Mouse (Mus musculus): ENCODE measurements around the gene Tmem123. TPM values are rescaled to one million over a fixed set of nuclear protein-coding genes. Genes with fewer than 3 reads are reported as not detected.

The Tmem123 gene
- 93.6 and 94.8 TPM in 2 replicates for polyA plus RNA-seq (2015; fragmentation: Nextera tagmentation; extraction: Ambion mirVana)

DNA sequence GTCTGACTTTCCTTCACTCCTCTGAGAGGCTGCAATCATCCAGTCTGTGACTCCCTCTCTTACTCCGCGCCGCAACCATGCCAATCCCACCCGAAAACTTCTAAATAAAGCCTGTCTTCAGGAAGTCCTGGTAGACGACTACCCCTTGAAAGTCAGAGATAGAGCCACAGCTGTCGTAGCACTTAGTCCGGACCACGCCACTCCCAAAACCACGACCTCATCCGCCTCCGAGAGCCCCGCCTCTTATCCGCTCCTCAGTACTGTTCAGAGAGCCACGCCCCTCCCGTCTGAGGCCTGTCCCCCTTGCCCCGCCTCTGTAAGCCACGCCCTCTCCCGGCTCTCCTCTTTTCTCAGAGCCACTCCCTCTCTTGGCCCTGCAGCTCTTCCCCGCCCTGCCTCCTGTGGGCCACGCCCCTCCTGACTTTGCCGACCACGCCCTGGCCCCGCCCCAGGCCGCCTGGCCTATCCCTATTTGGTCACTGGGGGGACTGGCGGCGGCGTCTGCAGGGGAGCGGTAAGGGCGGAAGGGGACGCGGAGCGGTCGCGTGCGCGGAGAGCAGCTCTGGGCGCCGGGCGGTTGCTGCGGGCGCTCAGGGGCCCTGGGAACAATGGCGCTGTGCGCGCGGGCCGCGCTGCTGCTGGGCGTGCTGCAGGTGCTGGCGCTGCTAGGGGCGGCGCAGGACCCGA lies at the start of gene Tmem123:
Gene Tmem123 (plus strand): TSS at position 428 of the 687 bp plus-strand sequence.
- Histone ChIP-seq H3K4me1 (peaks cover 21% of the 10 kb centered on the region), H3K4me3 (replicated peaks) (peak within 1 kb of the TSS; percentile 76), H3K27ac (peak within 1 kb of the TSS; percentile 88), H3K4me2 (peak within 1 kb of the TSS; percentile 71), H3K9ac (peak within 1 kb of the TSS; percentile 77), H3K27me3 (peaks cover 5% of the 10 kb centered on the region; the same call in 1 of the 2 replicates), H3K9me3 (replicated peaks) (peaks cover 4% of the 10 kb centered on the region; the same call in 1 of the 2 replicates), H3K36me3 (peaks cover 9% of the 10 kb centered on the region)
- under 1% methylated on average over 52 of the region's 52 CpGs for WGBS
- peak; percentile 98 for ATAC-seq (replicated peaks; ENCODE audit: low FRiP score)

- no peak overlapping the region for H3K4me3 ChIP-seq (replicated peaks)
- H3K4me2 ChIP-seq: no peak overlapping the region
- H3K9me3 ChIP-seq (replicated peaks): no peaks in the 10 kb centered on the region
- peak; percentile 43; the same call in 1 of the 2 replicates for ATAC-seq (replicated peaks; ENCODE audit: low FRiP score)
- no peaks in the 10 kb centered on the region for H3K36me3 ChIP-seq
- no peaks in the 10 kb centered on the region for H3K27me3 ChIP-seq
- no peak overlapping the region for H3K27ac ChIP-seq
- H3K9ac ChIP-seq: no peak overlapping the region
- 0 out of 2 replicates have a peak, but pooled peaks cover 4% of the 10 kb centered on the region for H3K4me1 ChIP-seq
- WGBS: 41% methylated on average over 4 of the region's 4 CpGs
Observed at GRCm38 (mm10) chr9:7714062-7714907, 49.6 kb upstream of the Tmem123 start.

- Histone ChIP-seq H3K4me1 (0 out of 2 replicates have a peak, but pooled peaks cover 4% of the 10 kb centered on the region), H3K36me3 (no peaks in the 10 kb centered on the region), H3K27ac (no peak overlapping the region), H3K9me3 (replicated peaks) (no peaks in the 10 kb centered on the region), H3K4me2 (no peak overlapping the region), H3K27me3 (no peaks in the 10 kb centered on the region), H3K9ac (no peak overlapping the region), H3K4me3 (replicated peaks) (no peak overlapping the region)
- 75% methylated on average over 2 of the region's 2 CpGs for WGBS
- ATAC-seq (replicated peaks; ENCODE audit: low FRiP score): 0 out of 2 replicates have a peak, but pooled peaks have one; percentile 36
Observed at GRCm38 (mm10) chr9:7714908-7715175, 49.0 kb upstream of the Tmem123 start.

DNA sequence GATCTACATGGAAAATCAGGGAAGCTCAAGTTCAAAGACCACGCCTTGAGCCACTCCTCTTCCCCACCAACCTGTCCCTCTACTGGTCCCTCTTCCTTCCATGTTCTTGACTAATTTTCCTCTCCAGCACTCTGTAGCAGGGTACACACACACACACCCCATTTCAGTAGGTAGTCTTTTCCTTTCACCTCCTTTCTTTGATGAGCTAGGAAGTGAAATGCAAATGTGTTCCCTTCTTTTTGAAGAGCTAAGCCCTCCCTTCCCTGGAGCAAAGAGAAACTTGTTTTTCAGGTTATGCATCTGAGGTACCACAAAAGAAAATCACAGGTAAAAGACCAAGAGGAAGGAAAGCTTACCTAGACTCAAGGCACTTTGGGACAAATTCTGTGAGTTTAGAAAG lies 42.3 kb upstream of the Tmem123 start:
- Histone ChIP-seq H3K36me3 (no peaks in the 10 kb centered on the region), H3K27me3 (no peaks in the 10 kb centered on the region), H3K9me3 (replicated peaks) (no peaks in the 10 kb centered on the region), H3K4me3 (replicated peaks) (no peak overlapping the region), H3K4me1 (no peaks in the 10 kb centered on the region), H3K9ac (no peak overlapping the region), H3K4me2 (no peak overlapping the region), H3K27ac (no peak overlapping the region)
- no peak for ATAC-seq (replicated peaks; ENCODE audit: low FRiP score)
- 89% methylated on average over 1 of the region's 1 CpGs for WGBS

GRCm38 (mm10) chr9:7728997-7729396 lies 34.8 kb upstream of the Tmem123 start:
- Histone ChIP-seq H3K9ac (no peak overlapping the region), H3K4me3 (replicated peaks) (no peak overlapping the region), H3K36me3 (no peaks in the 10 kb centered on the region), H3K9me3 (replicated peaks) (no peaks in the 10 kb centered on the region), H3K4me2 (no peak overlapping the region), H3K27ac (no peak overlapping the region), H3K4me1 (no peaks in the 10 kb centered on the region), H3K27me3 (no peaks in the 10 kb centered on the region)
- 89% methylated on average over 4 of the region's 4 CpGs for WGBS
- no peak for ATAC-seq (replicated peaks; ENCODE audit: low FRiP score)

GRCm38 (mm10) chr9:7742696-7743095 lies 21.1 kb upstream of the Tmem123 start:
- H3K4me1 ChIP-seq: no peaks in the 10 kb centered on the region
- H3K4me2 ChIP-seq: no peak overlapping the region
- H3K27ac ChIP-seq: no peak overlapping the region
- no peak overlapping the region for H3K4me3 ChIP-seq (replicated peaks)
- ATAC-seq (replicated peaks; ENCODE audit: low FRiP score): no peak
- H3K27me3 ChIP-seq: no peaks in the 10 kb centered on the region
- H3K36me3 ChIP-seq: no peaks in the 10 kb centered on the region
- H3K9me3 ChIP-seq (replicated peaks): no peaks in the 10 kb centered on the region
- WGBS: 73% methylated on average over 1 of the region's 1 CpGs
- no peak overlapping the region for H3K9ac ChIP-seq

- WGBS: 73% methylated on average over 1 of the region's 1 CpGs
- Histone ChIP-seq H3K9me3 (replicated peaks) (no peaks in the 10 kb centered on the region), H3K4me3 (replicated peaks) (no peak overlapping the region), H3K27me3 (no peaks in the 10 kb centered on the region), H3K4me2 (no peak overlapping the region), H3K36me3 (no peaks in the 10 kb centered on the region), H3K4me1 (no peaks in the 10 kb centered on the region), H3K27ac (no peak overlapping the region), H3K9ac (no peak overlapping the region)
- ATAC-seq (replicated peaks; ENCODE audit: low FRiP score): no peak
Observed at GRCm38 (mm10) chr9:7744156-7744555, 19.7 kb upstream of the Tmem123 start.

- H3K9me3 ChIP-seq (replicated peaks): no peaks in the 10 kb centered on the region
- 87% methylated on average over 3 of the region's 3 CpGs for WGBS
- H3K36me3 ChIP-seq: no peaks in the 10 kb centered on the region
- H3K4me2 ChIP-seq: no peak overlapping the region
- no peaks in the 10 kb centered on the region for H3K4me1 ChIP-seq
- ATAC-seq (replicated peaks; ENCODE audit: low FRiP score): no peak
- no peaks in the 10 kb centered on the region for H3K27me3 ChIP-seq
- H3K27ac ChIP-seq: no peak overlapping the region
- H3K9ac ChIP-seq: no peak overlapping the region
- H3K4me3 ChIP-seq (replicated peaks): no peak overlapping the region
Observed at GRCm38 (mm10) chr9:7748881-7749280, 15.0 kb upstream of the Tmem123 start.

GRCm38 (mm10) chr9:7749537-7749936 lies 14.3 kb upstream of the Tmem123 start:
- WGBS: 72% methylated on average over 4 of the region's 4 CpGs
- H3K9me3 ChIP-seq (replicated peaks): no peaks in the 10 kb centered on the region
- no peak overlapping the region for H3K27ac ChIP-seq
- H3K4me2 ChIP-seq: no peak overlapping the region
- no peaks in the 10 kb centered on the region for H3K27me3 ChIP-seq
- no peak for ATAC-seq (replicated peaks; ENCODE audit: low FRiP score)
- no peak overlapping the region for H3K4me3 ChIP-seq (replicated peaks)
- no peaks in the 10 kb centered on the region for H3K36me3 ChIP-seq
- H3K4me1 ChIP-seq: no peaks in the 10 kb centered on the region
- no peak overlapping the region for H3K9ac ChIP-seq

DNA sequence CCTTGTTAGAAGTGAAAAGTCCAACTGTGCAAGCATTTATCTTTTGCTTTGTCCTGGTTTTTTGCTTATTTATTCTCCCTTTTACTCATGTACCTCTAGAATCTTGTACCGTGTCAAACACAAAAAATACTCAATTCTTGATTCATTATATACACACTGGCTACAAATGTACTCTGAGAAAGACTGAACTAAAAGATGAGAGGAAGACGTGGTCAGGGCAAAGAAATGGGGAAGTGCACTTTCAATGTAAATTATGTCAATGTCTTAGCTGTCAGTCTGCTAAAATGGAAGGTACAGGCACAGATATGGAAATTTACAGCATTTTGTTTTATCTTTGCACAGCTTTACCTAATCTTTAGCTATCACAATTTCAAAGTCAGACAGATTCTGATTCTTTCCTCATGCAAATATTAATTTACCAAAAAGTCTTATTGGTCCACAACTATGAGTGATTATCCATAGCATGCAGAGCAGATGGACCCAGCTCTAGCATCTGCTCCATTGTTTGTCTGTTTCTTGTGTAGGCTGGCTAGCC lies 7.9 kb upstream of the Tmem123 start:
- Histone ChIP-seq H3K4me1 (no peaks in the 10 kb centered on the region), H3K4me3 (replicated peaks) (no peak overlapping the region), H3K27me3 (no peaks in the 10 kb centered on the region), H3K4me2 (no peak overlapping the region), H3K9ac (no peak overlapping the region), H3K27ac (no peak overlapping the region), H3K36me3 (no peaks in the 10 kb centered on the region), H3K9me3 (replicated peaks) (peaks cover 4% of the 10 kb centered on the region; the same call in 1 of the 2 replicates)
- WGBS: 81% methylated on average over 2 of the region's 2 CpGs
- ATAC-seq (replicated peaks; ENCODE audit: low FRiP score): no peak

DNA sequence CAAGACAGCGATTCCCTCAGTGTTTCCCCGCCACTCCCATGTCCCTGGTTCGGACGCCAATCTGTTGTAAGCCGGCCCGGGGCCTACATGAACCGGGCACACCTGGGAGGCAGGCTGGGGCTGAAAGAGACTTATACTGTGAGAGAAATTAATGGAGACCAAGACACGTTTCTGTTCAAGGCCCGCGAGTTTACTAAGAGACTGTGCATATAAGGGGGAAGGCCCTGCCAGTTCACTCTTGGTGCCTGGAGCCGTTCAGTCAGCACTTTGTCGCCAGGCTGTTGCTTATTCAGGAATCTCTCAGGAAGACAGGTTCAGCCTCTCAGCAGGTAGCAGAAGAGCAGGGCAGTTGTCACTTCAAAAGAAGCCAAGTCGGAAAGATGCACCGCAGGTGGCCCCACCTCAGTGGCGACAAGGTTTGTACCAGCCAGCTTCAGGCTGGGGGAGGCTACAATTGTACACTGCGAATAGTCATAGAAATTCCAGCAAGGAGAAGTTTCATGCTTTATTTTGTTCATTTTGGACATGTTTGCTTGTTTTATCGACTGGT lies 1.9 kb upstream of the Tmem123 start:
- Histone ChIP-seq H3K4me1 (peaks cover 14% of the 10 kb centered on the region), H3K4me2 (no peak overlapping the region), H3K36me3 (no peaks in the 10 kb centered on the region), H3K27ac (no peak overlapping the region), H3K27me3 (peaks cover 5% of the 10 kb centered on the region; the same call in 1 of the 2 replicates), H3K9me3 (replicated peaks) (peaks cover 4% of the 10 kb centered on the region; the same call in 1 of the 2 replicates), H3K9ac (no peak overlapping the region), H3K4me3 (replicated peaks) (no peak overlapping the region)
- 47% methylated on average over 17 of the region's 17 CpGs for WGBS
- no peak for ATAC-seq (replicated peaks; ENCODE audit: low FRiP score)

- Histone ChIP-seq H3K4me1 (peaks cover 19% of the 10 kb centered on the region), H3K4me3 (replicated peaks) (no peak overlapping the region), H3K27ac (no peak overlapping the region), H3K27me3 (peaks cover 5% of the 10 kb centered on the region; the same call in 1 of the 2 replicates), H3K4me2 (no peak overlapping the region), H3K36me3 (no peaks in the 10 kb centered on the region), H3K9ac (no peak overlapping the region), H3K9me3 (replicated peaks) (peaks cover 4% of the 10 kb centered on the region; the same call in 1 of the 2 replicates)
- no peak for ATAC-seq (replicated peaks; ENCODE audit: low FRiP score)
- 81% methylated on average over 3 of the region's 3 CpGs for WGBS
Observed at GRCm38 (mm10) chr9:7762741-7763140, 1.1 kb upstream of the Tmem123 start.
